Mouse (Mus musculus): ENCODE data around the gene Resf1. TPM values are rescaled to one million over a fixed set of nuclear protein-coding genes. Genes with fewer than 3 reads are reported as not detected.
"Not testable (repeated sequence)": the region's sequence is repeated elsewhere in the genome, so short reads cannot be mapped to it uniquely, and the experiment has no call there.

Resf1 gene
- 42.0 and 47.6 TPM in 2 replicates for polyA plus RNA-seq (2016; fragmentation: Nextera tagmentation; extraction: Ambion mirVana)

DNA sequence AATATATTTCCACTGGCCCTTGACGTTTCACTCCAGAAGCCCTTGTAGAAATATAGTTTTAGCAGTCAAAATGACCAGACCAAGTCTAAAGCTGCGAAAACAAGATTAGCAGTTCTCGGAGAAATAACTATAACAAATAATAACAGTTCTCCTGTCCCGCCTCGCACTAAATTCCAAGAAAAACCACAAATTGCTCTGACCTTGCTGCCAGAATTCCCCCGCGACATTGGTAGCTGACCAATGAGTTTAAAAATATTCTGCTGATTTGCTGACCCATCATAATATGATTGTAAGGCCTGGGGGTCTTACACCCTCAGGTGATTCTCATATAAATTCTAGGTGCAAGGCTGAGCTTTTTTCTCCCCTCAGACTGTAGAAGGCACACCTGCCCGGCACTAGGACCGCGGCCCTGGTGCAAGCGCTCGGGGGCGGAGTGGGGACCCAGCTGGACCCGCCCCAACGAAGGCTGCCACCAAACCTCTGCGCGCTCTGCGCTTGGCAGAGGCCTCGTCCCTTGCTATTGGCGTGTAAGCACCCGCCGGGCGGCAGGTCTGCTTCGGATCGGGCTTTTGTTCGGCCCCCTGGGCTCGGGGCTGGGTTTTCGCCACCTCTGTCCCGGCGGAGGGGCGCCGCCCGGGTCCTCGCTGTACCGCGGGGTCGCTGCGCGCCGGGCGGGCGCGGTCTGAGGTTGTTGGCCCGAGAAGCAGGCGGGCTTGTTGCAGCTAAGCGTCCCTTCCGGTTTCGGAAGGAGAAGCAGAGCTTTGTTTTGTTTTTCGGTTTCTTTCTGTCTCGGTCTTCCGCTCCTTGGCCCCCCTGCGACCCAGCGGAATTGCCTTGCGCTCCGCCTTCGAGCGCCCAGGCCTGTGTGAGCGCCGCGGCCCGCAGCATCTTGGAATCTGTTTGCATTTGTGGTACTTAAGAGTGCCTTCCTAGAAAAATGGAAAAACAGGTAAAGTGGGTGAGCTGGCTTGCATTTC, at the start of gene Resf1:
Gene Resf1, plus strand, starts transcription at position 459 of the 977 bp plus-strand sequence.
- no peaks in the 10 kb centered on the region for H3K27me3 ChIP-seq (ENCODE audit: poor library complexity, severe bottlenecking)
- H3K4me3 ChIP-seq, result peak within 1 kb of the TSS; percentile 82
- H3K27ac ChIP-seq, result peak within 1 kb of the TSS; percentile 99
- H3K4me1 ChIP-seq, result peaks cover 22% of the 10 kb centered on the region
- peak; percentile 87 for DNase-seq (ENCODE audit: extremely low spot score, low spot score)
- peaks cover 29% of the 10 kb centered on the region for H3K36me3 ChIP-seq (replicated peaks)
- H3K9me3 ChIP-seq, result peaks cover 7% of the 10 kb centered on the region; the same call in 1 of the 2 replicates
- WGBS, result 6% methylated on average over 61 of the region's 61 CpGs

DNA sequence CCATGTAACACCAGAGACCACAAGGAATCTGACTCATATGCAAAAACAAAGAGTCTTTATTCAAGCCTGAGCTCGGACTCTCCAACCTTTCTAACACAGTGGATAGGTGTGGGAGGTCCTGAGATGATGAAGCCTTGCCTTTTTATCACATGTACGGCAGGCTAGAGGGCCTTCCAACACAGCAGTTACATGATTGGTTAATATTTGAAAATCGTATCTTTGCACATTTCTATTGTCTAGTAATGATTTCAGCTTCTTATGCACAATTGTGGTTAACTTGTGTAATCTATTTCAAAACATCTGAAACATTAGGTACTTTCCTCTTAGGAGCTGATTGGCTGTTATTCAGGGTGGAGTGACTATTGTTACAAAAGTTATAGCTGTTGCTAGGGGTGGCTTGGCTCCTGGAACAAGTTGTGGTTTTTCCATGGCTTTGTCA, 48.4 kb upstream of the Resf1 start:
- Histone ChIP-seq H3K4me3 (no peak overlapping the region), H3K36me3 (replicated peaks) (no peaks in the 10 kb centered on the region), H3K27ac (no peak overlapping the region), H3K27me3 (ENCODE audit: poor library complexity, severe bottlenecking) (no peaks in the 10 kb centered on the region), H3K9me3 (peaks cover 6% of the 10 kb centered on the region; the same call in 1 of the 2 replicates), H3K4me1 (no peaks in the 10 kb centered on the region)
- WGBS, result 84% methylated on average over 3 of the region's 3 CpGs
- no peak for DNase-seq (ENCODE audit: extremely low spot score, low spot score)

DNA sequence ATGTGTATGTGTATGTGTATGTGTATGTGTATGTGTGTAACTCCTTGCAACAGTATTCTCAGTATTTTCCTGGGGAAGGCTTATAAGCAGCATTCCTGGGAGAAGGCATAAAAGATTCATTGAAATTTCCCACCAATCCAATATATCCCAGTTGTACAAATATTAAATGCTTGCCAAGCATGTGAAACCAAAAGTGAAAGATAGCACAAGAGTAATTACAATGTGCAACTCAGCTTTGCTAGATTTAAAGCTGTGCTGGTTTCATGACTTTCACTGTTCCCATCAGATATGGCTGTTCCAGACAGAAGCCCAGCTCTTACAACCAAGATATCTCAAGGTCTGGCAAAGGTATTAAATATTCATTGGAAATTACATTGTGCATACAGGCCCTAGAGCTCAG, 41.3 kb upstream of the Resf1 start:
- H3K4me1 ChIP-seq, result no peaks in the 10 kb centered on the region
- no peaks in the 10 kb centered on the region for H3K36me3 ChIP-seq (replicated peaks)
- no peak overlapping the region for H3K27ac ChIP-seq
- H3K27me3 ChIP-seq (ENCODE audit: poor library complexity, severe bottlenecking), result no peaks in the 10 kb centered on the region
- no peak for DNase-seq (ENCODE audit: extremely low spot score, low spot score)
- H3K4me3 ChIP-seq, result no peak overlapping the region
- H3K9me3 ChIP-seq, result 0 out of 2 replicates have a peak, but pooled peaks cover 2% of the 10 kb centered on the region

DNA sequence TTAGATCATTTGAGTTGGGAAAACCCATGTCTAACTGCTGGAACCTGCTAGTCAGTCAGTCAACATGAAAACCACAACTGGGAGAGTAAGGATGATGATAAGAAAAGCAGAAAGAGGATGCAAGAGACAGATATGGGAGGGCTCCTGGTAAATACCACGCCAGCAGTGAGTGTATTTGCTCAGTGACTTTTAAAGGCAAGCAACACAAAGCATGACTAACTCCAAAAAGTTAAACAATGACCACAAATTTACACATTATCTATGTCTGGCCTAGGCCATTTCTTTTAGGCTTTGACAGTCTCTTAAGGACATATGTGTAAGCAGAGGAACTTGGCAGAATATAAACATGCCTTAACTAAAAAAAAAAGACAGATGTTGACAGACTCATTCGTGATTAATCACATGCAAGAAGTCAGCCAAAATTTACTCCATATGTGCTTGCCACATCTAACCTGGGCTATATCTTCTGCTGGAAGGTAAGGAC, 30.9 kb upstream of the Resf1 start:
- Histone ChIP-seq H3K9me3 (peaks cover 3% of the 10 kb centered on the region; the same call in 1 of the 2 replicates), H3K27ac (no peak overlapping the region), H3K36me3 (replicated peaks) (no peaks in the 10 kb centered on the region), H3K27me3 (ENCODE audit: poor library complexity, severe bottlenecking) (no peaks in the 10 kb centered on the region), H3K4me3 (no peak overlapping the region), H3K4me1 (no peaks in the 10 kb centered on the region)
- DNase-seq (ENCODE audit: extremely low spot score, low spot score), result no peak
- WGBS, result 83% methylated on average over 2 of the region's 2 CpGs

DNA sequence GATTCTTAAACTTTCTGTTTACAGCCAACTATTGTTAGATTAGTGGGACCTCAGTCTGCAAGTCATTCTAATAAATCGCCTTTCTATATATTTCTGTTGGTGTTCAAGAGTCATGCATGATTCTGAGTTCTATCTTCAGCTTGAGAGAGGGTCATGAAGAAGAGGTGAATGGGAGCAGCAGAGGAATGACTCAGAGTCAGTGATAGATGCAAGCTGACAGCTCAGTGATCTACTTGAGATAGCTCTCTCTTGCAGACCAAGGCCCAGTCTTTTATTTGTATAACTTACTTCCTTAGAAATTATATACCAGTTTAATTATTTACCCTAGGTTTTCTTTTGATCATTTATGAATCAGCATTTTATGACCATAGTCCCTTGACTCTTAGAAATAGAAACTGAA, 30.3 kb upstream of the Resf1 start:
- no peak for DNase-seq (ENCODE audit: extremely low spot score, low spot score)
- WGBS, result 70% methylated on average over 1 of the region's 1 CpGs
- Histone ChIP-seq H3K27ac (no peak overlapping the region), H3K36me3 (replicated peaks) (no peaks in the 10 kb centered on the region), H3K27me3 (ENCODE audit: poor library complexity, severe bottlenecking) (no peaks in the 10 kb centered on the region), H3K4me1 (no peaks in the 10 kb centered on the region), H3K4me3 (no peak overlapping the region), H3K9me3 (peaks cover 8% of the 10 kb centered on the region)

DNA sequence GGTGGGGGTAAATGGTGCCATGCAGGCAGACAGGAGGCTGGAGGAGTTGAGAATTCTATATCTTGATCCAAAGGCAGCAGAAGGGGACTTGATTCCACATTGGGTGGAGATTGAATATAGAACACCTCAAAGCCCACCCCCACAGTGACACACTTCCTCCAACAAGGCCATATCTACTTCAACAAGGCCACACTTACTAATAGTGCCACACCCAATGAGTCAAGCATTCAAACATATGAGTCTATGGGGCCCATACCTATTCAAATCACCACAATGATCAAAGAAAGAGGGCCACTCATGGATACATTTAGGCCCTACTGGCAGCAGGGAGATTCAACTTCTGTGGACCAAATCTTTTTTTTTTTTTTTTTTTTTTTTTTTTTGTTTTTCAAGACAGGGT, 28.7 kb upstream of the Resf1 start:
- Histone ChIP-seq H3K36me3 (replicated peaks) (no peaks in the 10 kb centered on the region), H3K9me3 (peaks cover 8% of the 10 kb centered on the region), H3K27ac (no peak overlapping the region), H3K4me3 (no peak overlapping the region), H3K4me1 (no peaks in the 10 kb centered on the region), H3K27me3 (ENCODE audit: poor library complexity, severe bottlenecking) (no peaks in the 10 kb centered on the region)
- no peak for DNase-seq (ENCODE audit: extremely low spot score, low spot score)

DNA sequence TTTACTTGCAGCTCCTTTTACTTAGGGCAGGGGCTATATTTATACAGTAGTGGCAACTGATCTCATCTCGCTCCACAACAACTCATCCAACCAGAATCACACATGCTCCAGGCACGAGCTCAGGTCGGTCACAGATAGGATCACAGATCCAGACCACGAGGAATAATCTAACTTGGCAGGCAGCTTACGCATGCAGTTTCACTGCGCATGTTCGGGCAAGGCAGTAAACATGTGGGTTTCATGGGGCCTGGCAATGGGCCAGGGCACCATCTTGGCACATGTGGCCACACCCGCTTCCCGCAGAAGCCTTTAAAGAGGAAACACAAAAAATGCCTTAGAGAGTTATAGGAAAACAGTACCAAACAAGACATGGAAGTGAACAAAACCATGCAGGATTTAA, 21.0 kb upstream of the Resf1 start:
- not testable (repeated sequence) for H3K36me3 ChIP-seq (replicated peaks); DNase-seq (ENCODE audit: extremely low spot score, low spot score); H3K9me3 ChIP-seq; H3K4me1 ChIP-seq; H3K27ac ChIP-seq; H3K27me3 ChIP-seq (ENCODE audit: poor library complexity, severe bottlenecking); H3K4me3 ChIP-seq
- WGBS, result 96% methylated on average over 9 of the region's 9 CpGs

DNA sequence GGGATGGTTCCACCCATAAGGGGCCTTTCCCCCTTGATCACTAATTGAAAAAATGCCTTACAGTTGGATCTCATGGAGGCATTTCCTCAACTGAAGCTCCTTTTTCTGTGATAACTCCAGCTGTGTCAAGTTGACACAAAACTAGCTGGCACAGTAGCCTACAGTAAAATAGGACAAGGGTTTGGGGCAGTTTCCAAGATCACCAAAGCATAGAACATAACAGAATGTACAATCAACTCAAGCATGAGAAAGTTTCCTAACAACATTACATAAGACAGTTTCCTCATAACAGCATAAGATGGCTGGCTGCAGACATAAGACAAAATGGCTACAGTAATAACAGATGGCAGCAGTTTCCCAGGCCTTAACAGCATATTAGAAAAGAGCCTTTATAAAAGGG, 6.0 kb upstream of the Resf1 start:
- DNase-seq (ENCODE audit: extremely low spot score, low spot score); H3K36me3 ChIP-seq (replicated peaks); H3K27ac ChIP-seq; H3K4me1 ChIP-seq; H3K27me3 ChIP-seq (ENCODE audit: poor library complexity, severe bottlenecking); H3K9me3 ChIP-seq; H3K4me3 ChIP-seq: not testable (repeated sequence)

DNA sequence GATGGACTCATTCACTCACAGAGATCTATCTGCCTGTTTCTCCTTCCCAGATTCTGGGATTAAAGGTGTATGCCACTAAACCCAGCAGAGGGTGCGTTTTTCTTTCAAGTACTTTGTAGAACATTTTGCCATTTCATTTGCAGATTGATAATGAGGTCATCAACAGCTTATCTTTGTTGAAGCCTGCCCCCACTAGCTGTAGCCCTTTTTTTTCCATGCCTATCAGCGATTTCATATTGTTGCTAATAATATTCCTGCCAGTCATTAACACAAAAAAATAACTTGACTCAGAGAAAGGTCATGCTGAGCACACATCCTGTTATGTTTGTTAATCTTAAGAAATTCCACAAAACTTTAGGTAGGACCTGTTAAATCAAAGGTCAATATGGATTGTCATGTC, 2.1 kb upstream of the Resf1 start:
- H3K27ac ChIP-seq, result no peak overlapping the region
- peaks cover 12% of the 10 kb centered on the region for H3K36me3 ChIP-seq (replicated peaks)
- H3K9me3 ChIP-seq, result peaks cover 7% of the 10 kb centered on the region; the same call in 1 of the 2 replicates
- 81% methylated on average over 2 of the region's 2 CpGs for WGBS
- no peak overlapping the region for H3K4me3 ChIP-seq
- no peak for DNase-seq (ENCODE audit: extremely low spot score, low spot score)
- H3K4me1 ChIP-seq, result peaks cover 22% of the 10 kb centered on the region
- H3K27me3 ChIP-seq (ENCODE audit: poor library complexity, severe bottlenecking), result no peaks in the 10 kb centered on the region

DNA sequence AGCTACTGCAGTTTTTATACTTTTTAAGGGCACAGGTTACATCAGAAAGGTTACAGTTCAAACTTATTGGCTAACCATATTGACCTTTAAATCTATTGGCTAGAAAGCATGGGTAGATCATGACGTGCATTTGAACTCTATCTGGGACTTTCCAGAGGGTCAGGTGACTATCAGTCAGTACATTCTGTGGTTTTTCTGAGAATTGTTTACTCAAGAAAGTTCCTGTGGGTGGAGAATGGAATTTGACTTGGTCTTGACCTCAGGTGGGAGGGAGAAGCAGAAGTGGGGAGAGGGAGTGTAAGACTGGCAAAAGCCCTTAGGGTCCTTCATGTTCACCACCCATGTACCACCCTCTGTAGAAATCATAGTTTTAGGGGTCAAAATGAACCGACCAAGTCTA, 1.4 kb upstream of the Resf1 start:
- H3K4me3 ChIP-seq, result no peak overlapping the region
- 88% methylated on average over 2 of the region's 2 CpGs for WGBS
- no peak for DNase-seq (ENCODE audit: extremely low spot score, low spot score)
- H3K27me3 ChIP-seq (ENCODE audit: poor library complexity, severe bottlenecking), result no peaks in the 10 kb centered on the region
- H3K36me3 ChIP-seq (replicated peaks), result peaks cover 19% of the 10 kb centered on the region
- H3K9me3 ChIP-seq, result peaks cover 7% of the 10 kb centered on the region; the same call in 1 of the 2 replicates
- H3K4me1 ChIP-seq, result peaks cover 22% of the 10 kb centered on the region
- no peak overlapping the region for H3K27ac ChIP-seq

DNA sequence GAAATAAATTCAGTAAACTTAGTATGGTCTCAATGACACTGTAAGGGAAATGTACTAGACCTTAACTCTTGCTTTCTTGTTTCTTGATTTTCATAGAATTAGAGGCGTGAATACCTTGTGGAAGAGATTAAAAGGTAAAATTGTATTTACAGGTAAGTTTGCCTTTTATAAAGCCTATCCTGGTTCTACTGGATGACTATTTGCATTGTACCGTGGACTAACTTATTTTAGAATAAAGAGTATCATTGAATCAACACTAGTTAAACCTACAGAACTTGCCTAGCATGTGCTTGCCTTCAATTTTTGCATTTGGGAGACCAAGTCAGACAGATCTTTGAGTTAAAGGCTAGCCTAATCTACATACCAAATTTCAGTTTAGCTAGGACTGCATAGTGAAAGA, 1.0 kb downstream of the Resf1 start:
- peak overlapping the region; percentile 99 for H3K27ac ChIP-seq
- no peak for DNase-seq (ENCODE audit: extremely low spot score, low spot score)

DNA sequence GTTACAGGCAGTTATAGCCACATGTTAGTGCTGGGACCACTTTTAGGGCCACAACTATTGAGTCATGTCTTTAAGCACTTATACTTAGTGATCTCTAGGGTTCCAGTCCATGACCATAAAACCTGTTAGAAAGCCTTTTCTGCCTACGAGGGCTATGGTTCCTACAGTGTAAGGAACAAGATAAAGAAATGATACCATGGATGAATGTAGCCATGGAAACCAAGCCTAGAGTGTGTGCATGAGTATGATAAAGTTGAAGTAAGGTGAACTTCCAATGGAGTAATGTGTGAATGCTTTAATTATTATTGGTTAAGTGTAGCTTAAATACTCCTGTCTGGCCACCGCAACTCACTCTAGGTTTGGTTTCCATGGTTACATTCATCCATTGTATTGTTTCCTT, 1.8 kb downstream of the Resf1 start:
- no peak for DNase-seq (ENCODE audit: extremely low spot score, low spot score)
- Histone ChIP-seq H3K27ac (no peak overlapping the region), H3K9me3 (0 out of 2 replicates have a peak, but pooled peaks cover under 1% of the 10 kb centered on the region), H3K36me3 (replicated peaks) (peaks cover 47% of the 10 kb centered on the region), H3K27me3 (ENCODE audit: poor library complexity, severe bottlenecking) (no peaks in the 10 kb centered on the region), H3K4me3 (peak overlapping the region; percentile 82; the same call in 1 of the 2 replicates), H3K4me1 (peaks cover 22% of the 10 kb centered on the region)
- 91% methylated on average over 2 of the region's 2 CpGs for WGBS

More for the DNA sequence above, 1.0 kb downstream of the Resf1 start:
- Histone ChIP-seq H3K27me3 (ENCODE audit: poor library complexity, severe bottlenecking) (no peaks in the 10 kb centered on the region), H3K4me1 (peaks cover 22% of the 10 kb centered on the region), H3K4me3 (peak overlapping the region; percentile 82), H3K9me3 (peaks cover 7% of the 10 kb centered on the region; the same call in 1 of the 2 replicates), H3K36me3 (replicated peaks) (peaks cover 39% of the 10 kb centered on the region)
- 68% methylated on average over 2 of the region's 2 CpGs for WGBS

DNA sequence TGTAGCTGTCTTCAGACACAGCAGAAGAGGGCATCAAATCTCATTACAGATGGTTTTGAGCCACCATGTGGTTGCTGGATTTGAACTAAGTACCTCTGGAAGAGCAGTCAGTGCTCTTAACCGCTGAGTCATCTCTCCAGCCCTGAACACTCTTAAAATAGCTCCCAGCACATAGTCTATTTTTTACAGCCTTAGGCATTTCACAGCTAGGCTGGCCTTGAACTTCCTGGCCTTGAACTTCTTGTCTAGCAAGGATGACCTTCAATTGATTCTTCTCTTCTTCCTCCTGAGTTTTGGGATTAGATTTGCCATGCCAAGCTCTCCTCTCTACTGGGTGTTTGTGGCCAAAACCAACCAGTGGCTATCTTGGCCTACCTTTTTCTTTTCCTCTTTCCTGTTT, 2.6 kb downstream of the Resf1 start:
- no peaks in the 10 kb centered on the region for H3K9me3 ChIP-seq
- peaks cover 54% of the 10 kb centered on the region for H3K36me3 ChIP-seq (replicated peaks)
- no peaks in the 10 kb centered on the region for H3K27me3 ChIP-seq (ENCODE audit: poor library complexity, severe bottlenecking)
- peaks cover 22% of the 10 kb centered on the region for H3K4me1 ChIP-seq
- H3K4me3 ChIP-seq, result no peak overlapping the region
- DNase-seq (ENCODE audit: extremely low spot score, low spot score), result no peak
- no peak overlapping the region for H3K27ac ChIP-seq
- 92% methylated on average over 1 of the region's 1 CpGs for WGBS

All from forebrain, embryonic 10.5 days (tissue).